Comparison of ENCODE assay signal across 7 mouse cellular contexts in the genomic region with DNA sequence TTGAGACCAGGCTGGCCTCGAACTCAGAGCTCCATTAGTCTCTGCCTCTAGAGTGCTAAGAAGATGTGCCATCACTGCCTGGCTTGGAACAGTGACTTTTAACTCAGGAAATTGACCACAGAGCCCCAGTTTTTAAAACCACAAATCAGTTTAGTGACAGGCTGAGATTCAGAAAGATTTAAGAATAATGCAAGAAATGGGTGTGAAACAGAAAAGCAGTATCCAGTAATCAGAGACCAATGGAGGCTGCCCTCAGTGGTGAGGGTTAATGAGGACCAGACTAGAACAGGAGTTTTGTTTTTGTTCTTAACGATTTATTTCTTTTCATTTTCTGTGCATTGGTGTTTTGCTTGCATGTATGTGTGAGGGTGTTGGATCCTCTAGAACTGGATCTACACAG. TPM values are rescaled to one million over a fixed set of nuclear protein-coding genes. Genes with fewer than 3 reads are reported as not detected.
DNase-seq lines count a peak whose midpoint lies in the region; ATAC-seq and TF ChIP-seq lines count a peak whose summit lies in the region.

No protein-coding gene starts in this region.

- no peak for DNase-seq in lung, postnatal 0 days (ENCODE audit: low spot score)
- no peak for DNase-seq in lung, postnatal 10 days
- DNase-seq in forebrain, embryonic 11.5 days (ENCODE audit: low spot score): no peak
- no peak for DNase-seq in limb, embryonic 11.5 days (ENCODE audit: low spot score)
- DNase-seq in thymus, adult 18-20 months: no peak

- peak overlapping the region; percentile 97 for H3K27ac ChIP-seq in lung, postnatal 0 days (ENCODE audit: low read length)
- H3K27ac ChIP-seq in forebrain, embryonic 11.5 days (ENCODE audit: low read depth, low read length): peak overlapping the region; percentile 92; the same call in 1 of the 2 replicates
- H3K27ac ChIP-seq in limb, embryonic 11.5 days (replicated peaks; ENCODE audit: low read depth, low read length): peak overlapping the region; percentile 84; the same call in 1 of the 2 replicates
- H3K27ac ChIP-seq in stomach, embryonic 14.5 days (ENCODE audit: low read length): peak overlapping the region; percentile 77; the same call in 1 of the 2 replicates

- peak overlapping the region; percentile 82; the same call in 1 of the 2 replicates for H3K9ac ChIP-seq in lung, postnatal 0 days (replicated peaks; ENCODE audit: low read depth)
- peak overlapping the region; percentile 83 for H3K9ac ChIP-seq in forebrain, embryonic 11.5 days (ENCODE audit: low read length)
- H3K9ac ChIP-seq in limb, embryonic 11.5 days (ENCODE audit: low read length): no peak overlapping the region; the same call in 1 of the 2 replicates
- no peak overlapping the region for H3K9ac ChIP-seq in stomach, embryonic 14.5 days (replicated peaks; ENCODE audit: low read depth, low read length)

- H3K4me2 ChIP-seq in lung, postnatal 0 days (replicated peaks; ENCODE audit: low read depth, low read length): peak overlapping the region; percentile 58
- H3K4me2 ChIP-seq in forebrain, embryonic 11.5 days (ENCODE audit: low read depth, low read length, severe bottlenecking): no peak overlapping the region; the same call in 1 of the 2 replicates
- no peak overlapping the region for H3K4me2 ChIP-seq in limb, embryonic 11.5 days (ENCODE audit: low read depth, severe bottlenecking)
- H3K4me2 ChIP-seq in stomach, embryonic 14.5 days (replicated peaks; ENCODE audit: low read depth, low read length): peak overlapping the region; percentile 79; the same call in 1 of the 2 replicates

- H3K36me3 ChIP-seq in lung, postnatal 0 days (ENCODE audit: insufficient read depth, low read length): peaks cover 6% of the 10 kb centered on the region; the same call in 1 of the 2 replicates
- H3K36me3 ChIP-seq in forebrain, embryonic 11.5 days (ENCODE audit: control insufficient read depth, insufficient read depth, low read length): no peaks in the 10 kb centered on the region; the same call in 1 of the 2 replicates
- H3K36me3 ChIP-seq in limb, embryonic 11.5 days (ENCODE audit: control insufficient read depth, insufficient read depth, low read length): peaks cover 3% of the 10 kb centered on the region; the same call in 1 of the 2 replicates
- H3K36me3 ChIP-seq in stomach, embryonic 14.5 days (ENCODE audit: control insufficient read depth, insufficient read depth, low read length): peaks cover 10% of the 10 kb centered on the region

- no peak overlapping the region; the same call in 1 of the 2 replicates for H3K4me3 ChIP-seq in lung, postnatal 0 days (ENCODE audit: low read depth, low read length)
- no peak overlapping the region for H3K4me3 ChIP-seq in forebrain, embryonic 11.5 days (ENCODE audit: low read depth, low read length)
- H3K4me3 ChIP-seq in limb, embryonic 11.5 days (ENCODE audit: low read depth, low read length): peak overlapping the region; percentile 53; the same call in 1 of the 2 replicates
- H3K4me3 ChIP-seq in stomach, embryonic 14.5 days (ENCODE audit: low read depth, low read length): peak overlapping the region; percentile 73; the same call in 1 of the 2 replicates

- no peak for TF ChIP-seq EP300 in lung, postnatal 0 days (IDR thresholded peaks at IDR 0.05)

- 71% methylated on average over 2 of the region's 2 CpGs for WGBS in lung, postnatal 0 days
- 64% methylated on average over 2 of the region's 2 CpGs for WGBS in forebrain, embryonic 11.5 days
- 66% methylated on average over 2 of the region's 2 CpGs for WGBS in limb, embryonic 11.5 days
- WGBS in stomach, embryonic 14.5 days: 73% methylated on average over 2 of the region's 2 CpGs

- ATAC-seq in lung, postnatal 0 days: no peak
- no peak for ATAC-seq in forebrain, embryonic 11.5 days (replicated peaks; ENCODE audit: low FRiP score)
- no peak for ATAC-seq in limb, embryonic 11.5 days (ENCODE audit: insufficient number of reproducible peaks, low FRiP score, low TSS enrichment, low read depth)
- ATAC-seq in stomach, embryonic 14.5 days (ENCODE audit: insufficient number of reproducible peaks, insufficient read depth, low FRiP score, low read depth): no peak
- no peak for ATAC-seq in monocyte, adult 5-6 weeks (replicated peaks; ENCODE audit: insufficient number of reproducible peaks, low FRiP score, low TSS enrichment, poor library complexity, severe bottlenecking)

- no peak for TF ChIP-seq CTCF in lung, postnatal 0 days (IDR thresholded peaks at IDR 0.05)

- H3K27me3 ChIP-seq in lung, postnatal 0 days (replicated peaks; ENCODE audit: insufficient read depth, low read length): no peaks in the 10 kb centered on the region
- no peaks in the 10 kb centered on the region for H3K27me3 ChIP-seq in forebrain, embryonic 11.5 days (ENCODE audit: control insufficient read depth, insufficient read depth, low read length)
- no peaks in the 10 kb centered on the region for H3K27me3 ChIP-seq in limb, embryonic 11.5 days (ENCODE audit: control insufficient read depth, insufficient read depth, low read length)
- H3K27me3 ChIP-seq in stomach, embryonic 14.5 days (ENCODE audit: control insufficient read depth, insufficient read depth, low read length): no peaks in the 10 kb centered on the region

- H3K9me3 ChIP-seq in lung, postnatal 0 days (ENCODE audit: low read length): no peaks in the 10 kb centered on the region
- no peaks in the 10 kb centered on the region for H3K9me3 ChIP-seq in forebrain, embryonic 11.5 days (ENCODE audit: control insufficient read depth, low read length)
- H3K9me3 ChIP-seq in limb, embryonic 11.5 days (ENCODE audit: control insufficient read depth, low read length): no peaks in the 10 kb centered on the region
- H3K9me3 ChIP-seq in stomach, embryonic 14.5 days (ENCODE audit: control insufficient read depth, low read depth, low read length): no peaks in the 10 kb centered on the region

- peaks cover 10% of the 10 kb centered on the region; the same call in 1 of the 2 replicates for H3K4me1 ChIP-seq in lung, postnatal 0 days (ENCODE audit: insufficient read depth, low read depth, low read length)
- peaks cover 6% of the 10 kb centered on the region for H3K4me1 ChIP-seq in forebrain, embryonic 11.5 days (replicated peaks; ENCODE audit: control insufficient read depth, insufficient read depth, low read length)
- peaks cover 6% of the 10 kb centered on the region; the same call in 1 of the 2 replicates for H3K4me1 ChIP-seq in limb, embryonic 11.5 days (ENCODE audit: control insufficient read depth, insufficient read depth, low read length)
- peaks cover 12% of the 10 kb centered on the region; the same call in 1 of the 2 replicates for H3K4me1 ChIP-seq in stomach, embryonic 14.5 days (ENCODE audit: control insufficient read depth, insufficient read depth, low read length)

RNA-seq across cellular contexts. Expression of gene Prdx1, which starts 0.7 kb away (rescaled TPM):
- polyA plus RNA-seq in lung, postnatal 0 days (2015; fragmentation: Nextera tagmentation; extraction: Ambion mirVana): 1,065 and 1,091 TPM in 2 replicates
- 1,036 and 1,079 TPM in 2 replicates for polyA plus RNA-seq in forebrain, embryonic 11.5 days (2014; fragmentation: Nextera tagmentation; extraction: Ambion mirVana)
- polyA plus RNA-seq in limb, embryonic 11.5 days (2014; fragmentation: Nextera tagmentation; extraction: Ambion mirVana): 1,258 and 1,286 TPM in 2 replicates
- 1,331 and 1,341 TPM in 2 replicates for polyA plus RNA-seq in stomach, embryonic 14.5 days (2014; fragmentation: Nextera tagmentation; extraction: Ambion mirVana)
- total RNA-seq in monocyte, adult 5-6 weeks (2017): 173 to 407 TPM (median 323 TPM) in 3 replicates

RNA-seq across cellular contexts. Expression of gene Mmachc, which starts 23.5 kb away (rescaled TPM):
- 6.9 and 7.1 TPM in 2 replicates for polyA plus RNA-seq in lung, postnatal 0 days (2015; fragmentation: Nextera tagmentation; extraction: Ambion mirVana)
- polyA plus RNA-seq in forebrain, embryonic 11.5 days (2014; fragmentation: Nextera tagmentation; extraction: Ambion mirVana): 33.6 and 33.9 TPM in 2 replicates
- 24.0 and 27.7 TPM in 2 replicates for polyA plus RNA-seq in limb, embryonic 11.5 days (2014; fragmentation: Nextera tagmentation; extraction: Ambion mirVana)
- polyA plus RNA-seq in stomach, embryonic 14.5 days (2014; fragmentation: Nextera tagmentation; extraction: Ambion mirVana): 18.4 and 19.1 TPM in 2 replicates
- 1.6 to 3.3 TPM (median 2.4 TPM) in 3 replicates for total RNA-seq in monocyte, adult 5-6 weeks (2017)

RNA-seq across cellular contexts. Expression of gene Ccdc163, which starts 23.6 kb away (rescaled TPM):
- polyA plus RNA-seq in lung, postnatal 0 days (2015; fragmentation: Nextera tagmentation; extraction: Ambion mirVana): 17.3 and 21.9 TPM in 2 replicates
- polyA plus RNA-seq in forebrain, embryonic 11.5 days (2014; fragmentation: Nextera tagmentation; extraction: Ambion mirVana): 33.5 and 33.7 TPM in 2 replicates
- 34.4 and 36.4 TPM in 2 replicates for polyA plus RNA-seq in limb, embryonic 11.5 days (2014; fragmentation: Nextera tagmentation; extraction: Ambion mirVana)
- 40.0 and 44.3 TPM in 2 replicates for polyA plus RNA-seq in stomach, embryonic 14.5 days (2014; fragmentation: Nextera tagmentation; extraction: Ambion mirVana)
- total RNA-seq in monocyte, adult 5-6 weeks (2017): 4.7 to 14.7 TPM (median 10.7 TPM) in 3 replicates

RNA-seq across cellular contexts. Expression of gene Akr1a1, which starts 33.2 kb away (rescaled TPM):
- polyA plus RNA-seq in lung, postnatal 0 days (2015; fragmentation: Nextera tagmentation; extraction: Ambion mirVana): 699 and 734 TPM in 2 replicates
- 501 and 559 TPM in 2 replicates for polyA plus RNA-seq in forebrain, embryonic 11.5 days (2014; fragmentation: Nextera tagmentation; extraction: Ambion mirVana)
- polyA plus RNA-seq in limb, embryonic 11.5 days (2014; fragmentation: Nextera tagmentation; extraction: Ambion mirVana): 677 and 736 TPM in 2 replicates
- polyA plus RNA-seq in stomach, embryonic 14.5 days (2014; fragmentation: Nextera tagmentation; extraction: Ambion mirVana): 781 and 795 TPM in 2 replicates
- 380 to 470 TPM (median 418 TPM) in 3 replicates for total RNA-seq in monocyte, adult 5-6 weeks (2017)

RNA-seq across cellular contexts. Expression of gene Tesk2, which starts 36.1 kb away (rescaled TPM):
- 4.0 and 4.3 TPM in 2 replicates for polyA plus RNA-seq in lung, postnatal 0 days (2015; fragmentation: Nextera tagmentation; extraction: Ambion mirVana)
- 8.6 TPM in 2 replicates for polyA plus RNA-seq in forebrain, embryonic 11.5 days (2014; fragmentation: Nextera tagmentation; extraction: Ambion mirVana)
- 12.3 and 12.5 TPM in 2 replicates for polyA plus RNA-seq in limb, embryonic 11.5 days (2014; fragmentation: Nextera tagmentation; extraction: Ambion mirVana)
- 7.5 and 9.8 TPM in 2 replicates for polyA plus RNA-seq in stomach, embryonic 14.5 days (2014; fragmentation: Nextera tagmentation; extraction: Ambion mirVana)
- total RNA-seq in monocyte, adult 5-6 weeks (2017): 3.6 to 9.1 TPM (median 5.9 TPM) in 3 replicates

Comparison
In these comparisons a context has a peak if more than half of its experiments do, and no peak if none do; other contexts are left out.
1. H3K4me2 ChIP-seq: peak in lung, postnatal 0 days (single experiment) and stomach, embryonic 14.5 days (single experiment); none in forebrain, embryonic 11.5 days (single experiment) and limb, embryonic 11.5 days (single experiment).
2. H3K4me3 ChIP-seq: peak in limb, embryonic 11.5 days (single experiment) and stomach, embryonic 14.5 days (single experiment); none in lung, postnatal 0 days (single experiment) and forebrain, embryonic 11.5 days (single experiment).
3. H3K9ac ChIP-seq: peak in lung, postnatal 0 days (single experiment) and forebrain, embryonic 11.5 days (single experiment); none in limb, embryonic 11.5 days (single experiment) and stomach, embryonic 14.5 days (single experiment).
4. Peak in every context shown above with its lines, with median percentiles within 50 percentile points of each other: H3K27ac ChIP-seq.